Mouse (Mus musculus) olfactory bulb, adult 2 months (tissue): ENCODE measurements around the gene Actn3.

Experiments used
- CTCF ChIP-seq: fragments of 200-500 bp; IDR thresholded peaks from 2 replicates; pipeline ENCODE4 v1.5.1; 2012; ENCODE audit warnings: low read depth, mild to moderate bottlenecking, low read length, moderate library complexity; ENCODE audit not compliant: insufficient read depth
- POLR2A ChIP-seq: fragments of 200-500 bp; IDR thresholded peaks from 2 replicates; pipeline ENCODE4 v1.6.1; 2012; ENCODE audit warnings: mild to moderate bottlenecking, low read depth, low read length, moderate library complexity; ENCODE audit not compliant: insufficient read depth

DNA sequence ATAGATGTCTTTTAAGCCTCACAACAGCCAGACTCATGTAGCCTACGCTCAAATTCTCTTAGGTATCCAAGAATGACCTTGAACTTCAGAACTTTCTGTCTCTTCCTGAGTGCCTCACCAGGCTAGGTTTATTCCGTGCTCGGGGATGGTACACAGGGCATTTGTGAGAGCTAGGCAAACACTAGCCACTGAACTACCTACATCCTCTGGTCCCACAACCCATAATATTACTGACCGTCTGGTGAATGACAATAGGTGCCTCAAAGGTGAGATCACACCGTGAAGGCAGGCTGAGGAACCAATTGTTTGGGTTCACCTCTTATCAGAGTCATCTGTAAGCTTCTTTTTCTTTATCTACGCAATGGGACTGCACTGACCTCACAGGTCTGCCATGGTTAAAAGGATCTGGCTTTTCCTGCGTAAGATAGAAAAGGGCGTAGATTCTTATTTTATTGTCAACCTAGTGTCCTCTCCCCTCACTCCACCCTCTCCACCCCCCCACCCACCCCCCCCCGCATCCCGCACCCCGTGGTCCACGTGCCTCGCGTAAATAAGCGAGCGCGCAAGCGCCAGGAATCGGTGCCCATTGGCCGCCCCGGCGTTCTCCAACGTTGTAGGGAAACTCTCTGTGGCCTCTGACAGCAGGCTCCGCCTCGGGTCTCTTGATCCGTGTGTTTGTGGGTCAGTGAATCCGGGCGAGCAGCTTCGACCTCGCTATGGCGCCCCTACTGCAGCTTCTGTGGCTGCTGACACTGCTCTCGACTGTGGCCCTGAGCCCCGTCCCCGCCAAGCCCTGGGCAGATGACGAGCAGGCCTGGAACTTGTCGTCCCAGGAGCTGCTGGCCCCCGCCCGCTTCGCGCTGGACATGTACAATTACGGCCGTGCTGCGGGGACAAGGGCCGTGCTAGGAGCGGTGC lies 22.9 kb downstream of the Actn3 start, which contains the start of gene Ctsf:
- TF ChIP-seq CTCF = no peak
- peak; percentile 61 for TF ChIP-seq POLR2A
